Mouse (Mus musculus) midbrain, embryonic 14.5 days (tissue): ENCODE data around the gene Shbg. TPM values are rescaled to one million over a fixed set of nuclear protein-coding genes. Genes with fewer than 3 reads are reported as not detected.
"Not testable (repeated sequence)": the region's sequence is repeated elsewhere in the genome, so short reads cannot be mapped to it uniquely, and the experiment has no call there.

Experiments used
- ATAC-seq: fragments of 200-750 bp; cut with Nextera tagmentation; 2 replicates; pipeline ENCODE4 v1.8.0; 2017; ENCODE audit warnings: moderate number of reproducible peaks, moderate library complexity; ENCODE audit not compliant: low FRiP score, low TSS enrichment
- DNase-seq: peaks from one replicate; pipeline ENCODE4 v3.0.0-alpha.2; 2015
- H3K27ac ChIP-seq: fragments of 300-500 bp; sonication (generic); replicated peaks from 2 replicates; pipeline ENCODE4 v1.5.1; 2014; ENCODE audit warnings: mild to moderate bottlenecking, low read depth, low read length, moderate library complexity
- H3K27me3 ChIP-seq: fragments of 300-500 bp; sonication (generic); 2 replicates; pipeline ENCODE4 v1.6.1; 2014; ENCODE audit warnings: low read length, control low read depth, mixed read lengths; ENCODE audit not compliant: control insufficient read depth, insufficient read depth
- H3K36me3 ChIP-seq: fragments of 300-500 bp; sonication (generic); 2 replicates; pipeline ENCODE4 v1.6.1; 2014; ENCODE audit warnings: low read length, control low read depth; ENCODE audit not compliant: control insufficient read depth, insufficient read depth
- H3K4me1 ChIP-seq: fragments of 300-500 bp; sonication (generic); 2 replicates; pipeline ENCODE4 v1.6.1; 2014; ENCODE audit warnings: mild to moderate bottlenecking, antibody characterized with exemption, low read length, control low read depth; ENCODE audit not compliant: control insufficient read depth, insufficient read depth
- H3K4me2 ChIP-seq: fragments of 300-500 bp; sonication (generic); 2 replicates; pipeline ENCODE4 v1.6.1; 2014; ENCODE audit warnings: mild to moderate bottlenecking, low read length, moderate library complexity
- H3K4me3 ChIP-seq: fragments of 300-500 bp; sonication (generic); replicated peaks from 2 replicates; pipeline ENCODE4 v1.5.1; 2014; ENCODE audit warnings: low read depth, low read length
- H3K9ac ChIP-seq: fragments of 300-500 bp; sonication (generic); replicated peaks from 2 replicates; pipeline ENCODE4 v1.6.1; 2014; ENCODE audit warnings: mild to moderate bottlenecking, low read length, moderate library complexity
- H3K9me3 ChIP-seq: fragments of 300-500 bp; sonication (generic); 2 replicates; pipeline ENCODE4 v1.6.1; 2016; ENCODE audit warnings: low read length, control low read depth, mixed read lengths; ENCODE audit not compliant: control insufficient read depth
- WGBS: fragments of 180-500 bp; shearing (Covaris S2); extraction: QIAGEN DNeasy Blood & Tissue Kit; methylation state at CpG from one replicate; pipeline ENCODE4 v1.1.7; 2014; 5-methylcytosine and 5-hydroxymethylcytosine counted together
- polyA plus RNA-seq: library from polyadenylated mRNA; unstranded; fragments of >200 nt; fragmentation: Nextera tagmentation; extraction: Ambion mirVana; gene quantifications from 2 replicates; pipeline ENCODE4 v1.2.1, GENCODE M21; 2014

The Shbg gene
- polyA plus RNA-seq, 1 experiment from 2014 or later, result not detected

DNA sequence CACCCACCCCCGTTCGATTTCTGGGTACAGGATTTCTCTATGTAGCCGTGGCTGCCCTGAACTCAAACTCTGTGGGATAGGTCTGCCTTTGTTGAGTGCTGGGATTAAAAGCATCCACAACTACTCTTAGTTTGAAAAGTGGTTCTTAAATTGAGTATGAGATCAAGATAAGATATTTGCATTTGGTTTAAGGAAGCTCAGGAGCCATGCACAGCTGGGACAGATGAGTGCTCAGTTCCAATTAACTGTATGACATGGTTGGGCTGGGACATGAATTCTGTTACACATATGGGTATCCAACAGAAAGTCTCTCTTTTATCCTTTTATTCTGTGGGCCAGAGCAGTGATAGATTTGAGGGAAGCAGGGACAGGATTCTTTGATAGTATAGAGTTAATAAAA lies 17.8 kb upstream of the Shbg start:
- Histone ChIP-seq H3K27me3 (no peaks in the 10 kb centered on the region), H3K4me2 (peak overlapping the region; percentile 57), H3K9ac (0 out of 2 replicates have a peak overlapping the region, but pooled peaks have one; percentile 16), H3K4me1 (peaks cover 23% of the 10 kb centered on the region), H3K9me3 (no peaks in the 10 kb centered on the region), H3K4me3 (no peak overlapping the region), H3K27ac (no peak overlapping the region), H3K36me3 (peaks cover 25% of the 10 kb centered on the region)
- 88% methylated on average over 3 of the region's 3 CpGs for WGBS
- no peak for DNase-seq
- no peak for ATAC-seq

DNA sequence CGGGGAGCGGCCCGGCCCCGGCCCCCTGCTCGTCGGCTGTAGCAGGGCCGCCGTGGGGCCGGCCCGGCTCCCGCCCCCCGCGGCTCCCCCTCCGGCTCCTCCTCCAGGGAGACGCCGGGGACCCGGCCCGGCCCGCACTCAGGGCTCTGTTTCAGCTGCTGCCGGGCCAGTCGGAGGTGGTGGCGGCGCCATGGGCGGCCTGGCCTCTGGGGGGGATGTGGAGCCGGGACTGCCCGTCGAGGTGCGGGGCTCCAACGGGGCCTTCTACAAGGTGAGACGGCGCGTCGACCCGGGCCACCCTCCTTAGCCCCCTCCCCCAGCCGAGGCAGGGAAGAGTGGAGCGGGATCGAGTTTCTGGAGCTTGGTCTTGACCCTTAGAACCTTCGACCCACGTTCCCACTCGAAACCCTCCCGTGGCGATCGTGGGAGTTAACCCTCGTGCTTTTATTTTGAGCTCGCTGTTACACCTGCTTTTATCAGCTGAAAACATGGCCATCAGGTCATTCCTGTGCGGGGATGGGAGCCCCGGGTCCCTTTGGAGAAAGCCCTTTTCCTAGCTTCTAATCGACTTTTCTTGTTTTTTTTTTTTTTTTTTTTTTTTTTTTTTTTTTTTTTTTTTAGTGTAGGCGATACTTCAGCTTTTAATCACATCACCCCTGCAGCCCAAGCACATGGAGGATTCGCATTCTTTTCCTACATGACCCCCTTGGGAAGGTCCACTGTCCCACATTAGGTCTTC lies 15.6 kb upstream of the Shbg start:
- Histone ChIP-seq H3K27ac (peak overlapping the region; percentile 96), H3K27me3 (no peaks in the 10 kb centered on the region), H3K9ac (peak overlapping the region; percentile 94), H3K36me3 (peaks cover 11% of the 10 kb centered on the region; the same call in 1 of the 2 replicates), H3K4me2 (peak overlapping the region; percentile 57), H3K4me1 (peaks cover 23% of the 10 kb centered on the region), H3K4me3 (peak overlapping the region; percentile 99), H3K9me3 (no peaks in the 10 kb centered on the region)
- WGBS, result under 1% methylated on average over 47 of the region's 50 CpGs
- no peak for DNase-seq
- ATAC-seq, result peak; percentile 66

DNA sequence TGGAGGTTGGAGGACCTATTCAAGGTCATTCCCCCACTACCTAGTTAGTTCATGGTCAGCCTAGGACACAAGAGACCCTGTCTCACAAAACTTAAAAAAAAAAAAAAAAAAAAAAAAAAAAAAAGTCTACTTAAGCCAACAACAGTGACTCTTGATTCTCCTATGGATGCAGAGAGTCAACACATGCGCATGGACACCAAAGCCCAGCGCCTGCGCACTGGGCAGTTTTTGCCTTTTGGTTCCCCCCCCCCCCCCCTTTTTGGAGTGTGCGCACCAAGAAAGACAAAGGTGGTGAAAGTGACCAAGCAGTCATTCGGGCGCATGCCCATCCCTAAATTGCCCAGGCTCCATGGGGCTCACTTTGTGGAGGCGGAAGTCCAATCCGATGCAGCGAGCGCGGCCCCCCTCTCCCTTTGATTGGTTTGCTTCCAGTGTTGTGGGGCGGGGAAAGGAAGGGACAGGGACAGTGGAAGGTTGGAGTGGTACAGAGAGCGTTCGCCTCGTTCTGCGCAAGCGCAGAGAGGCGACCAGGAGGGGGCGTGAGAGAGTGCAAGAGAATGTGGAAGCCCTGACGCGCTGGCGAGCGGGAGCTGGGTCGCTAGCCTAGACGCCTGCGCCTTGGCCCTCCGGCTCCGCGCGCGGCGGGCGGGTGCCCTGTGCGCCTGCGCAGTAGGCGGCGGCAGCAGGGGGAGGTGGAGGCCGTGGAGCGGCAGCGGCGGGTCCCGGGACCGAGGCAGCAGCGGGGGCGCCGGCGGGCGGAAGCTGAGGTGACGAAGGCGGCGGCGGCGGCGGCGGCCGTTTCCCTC lies 14.8 kb upstream of the Shbg start, which contains the start of gene Fxr2:
TSS of gene Fxr2 (plus strand) at position 707 of the 806 bp plus-strand sequence.
- peak within 1 kb of the TSS; percentile 57 for H3K4me2 ChIP-seq
- peak; percentile 100 for DNase-seq
- ATAC-seq, result peak; percentile 98
- H3K4me1 ChIP-seq, result peaks cover 23% of the 10 kb centered on the region
- peaks cover 3% of the 10 kb centered on the region; the same call in 1 of the 2 replicates for H3K36me3 ChIP-seq
- peak within 1 kb of the TSS; percentile 96 for H3K27ac ChIP-seq
- no peaks in the 10 kb centered on the region for H3K9me3 ChIP-seq
- under 1% methylated on average over 51 of the region's 56 CpGs for WGBS
- peak within 1 kb of the TSS; percentile 99 for H3K4me3 ChIP-seq
- no peaks in the 10 kb centered on the region for H3K27me3 ChIP-seq
- H3K9ac ChIP-seq, result peak within 1 kb of the TSS; percentile 94

DNA sequence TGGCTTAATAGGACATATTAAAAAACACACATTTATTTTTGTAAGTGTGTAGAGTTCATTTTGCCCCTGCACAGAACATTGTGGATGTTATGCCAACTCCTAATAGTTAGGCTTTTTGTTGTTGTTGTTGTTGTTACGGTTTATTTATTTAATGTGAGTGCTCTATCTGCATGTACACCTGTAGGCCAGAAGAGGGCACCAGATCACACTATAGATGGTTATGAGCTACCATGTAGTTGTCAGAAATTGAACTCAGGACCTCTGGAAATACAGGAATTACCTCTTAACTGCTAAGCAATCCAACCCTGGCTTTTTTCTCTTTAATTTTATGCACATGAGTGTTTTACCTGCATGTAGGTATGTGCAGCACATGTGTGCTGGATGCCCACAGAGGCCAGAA lies 12.1 kb upstream of the Shbg start:
- Histone ChIP-seq H3K9ac (no peak overlapping the region), H3K36me3 (no peaks in the 10 kb centered on the region), H3K4me3 (no peak overlapping the region), H3K4me2 (no peak overlapping the region), H3K27me3 (no peaks in the 10 kb centered on the region), H3K4me1 (peaks cover 14% of the 10 kb centered on the region), H3K27ac (no peak overlapping the region), H3K9me3 (no peaks in the 10 kb centered on the region)
- no peak for ATAC-seq
- WGBS, result 71% methylated on average over 1 of the region's 1 CpGs
- peak; percentile 36 for DNase-seq

DNA sequence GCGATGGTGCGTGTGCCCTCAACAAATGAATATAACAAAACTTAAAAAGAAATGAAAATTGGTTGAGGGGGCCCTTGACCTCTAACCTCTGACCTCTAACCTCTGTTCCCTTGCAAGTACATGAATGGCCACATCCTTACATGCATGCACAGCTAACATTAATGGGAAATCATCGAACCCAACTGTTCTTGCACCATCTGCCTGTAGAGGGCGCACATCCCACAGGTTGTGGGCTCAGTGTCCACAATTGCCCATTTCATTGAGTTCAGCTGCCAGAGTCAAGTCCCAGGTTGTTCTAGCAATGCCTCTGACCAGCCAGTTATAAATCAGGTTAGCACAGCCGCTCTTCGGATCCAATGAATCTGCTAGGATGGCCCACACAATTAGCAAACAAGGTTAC lies 10.6 kb upstream of the Shbg start:
- H3K4me1 ChIP-seq, result peaks cover 3% of the 10 kb centered on the region; the same call in 1 of the 2 replicates
- H3K9ac ChIP-seq, result no peak overlapping the region
- DNase-seq (peak; percentile 90), ATAC-seq (no peak)
- H3K9me3 ChIP-seq, result no peaks in the 10 kb centered on the region
- no peaks in the 10 kb centered on the region for H3K27me3 ChIP-seq
- no peaks in the 10 kb centered on the region for H3K36me3 ChIP-seq
- WGBS, result 37% methylated on average over 6 of the region's 6 CpGs
- no peak overlapping the region for H3K4me3 ChIP-seq
- H3K4me2 ChIP-seq, result no peak overlapping the region
- no peak overlapping the region for H3K27ac ChIP-seq

DNA sequence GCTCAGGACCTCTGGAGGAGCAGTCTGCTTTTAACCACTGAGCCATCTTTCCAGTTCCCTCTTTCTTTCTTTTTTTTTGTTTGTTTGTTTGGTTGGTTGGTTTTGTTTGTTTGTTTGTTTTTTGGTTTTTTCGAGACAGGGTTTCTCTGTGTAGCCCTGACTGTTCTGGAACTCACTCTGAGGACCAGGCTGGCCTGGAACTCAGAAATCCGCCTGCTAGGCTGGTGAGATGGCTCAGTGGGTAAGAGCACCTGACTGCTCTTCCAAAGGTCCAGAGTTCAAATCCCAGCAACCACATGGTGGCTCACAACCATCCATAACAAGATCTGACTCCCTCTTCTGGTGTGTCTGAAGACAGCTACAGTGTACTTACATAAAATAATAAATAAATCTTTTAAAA lies 6.6 kb upstream of the Shbg start:
- not testable (repeated sequence) for H3K36me3 ChIP-seq, ATAC-seq, H3K4me2 ChIP-seq, H3K27ac ChIP-seq, DNase-seq, H3K9me3 ChIP-seq, H3K9ac ChIP-seq, H3K4me3 ChIP-seq, H3K27me3 ChIP-seq
- peaks cover 18% of the 10 kb centered on the region for H3K4me1 ChIP-seq
- 80% methylated on average over 2 of the region's 2 CpGs for WGBS

DNA sequence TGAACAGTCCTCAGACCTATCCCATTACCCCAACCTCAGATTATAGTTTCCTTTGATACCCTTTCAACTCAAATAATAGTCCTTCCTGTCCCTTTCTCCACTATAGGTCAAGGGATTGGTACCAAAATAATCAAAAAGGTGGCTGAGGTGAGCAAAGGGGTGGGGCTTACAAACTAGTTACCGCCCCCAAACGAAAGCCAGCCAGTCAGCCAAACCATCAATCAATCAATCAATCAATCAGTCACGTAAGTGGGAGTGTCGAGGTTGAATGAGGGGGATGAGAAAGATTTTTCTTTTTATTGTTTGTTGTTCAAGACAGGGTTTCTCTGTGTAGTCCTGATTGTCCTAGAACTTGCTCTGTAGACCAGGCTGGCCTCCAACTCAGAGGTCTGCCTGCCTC lies 5.3 kb upstream of the Shbg start:
- no peaks in the 10 kb centered on the region for H3K9me3 ChIP-seq
- WGBS, result 76% methylated on average over 4 of the region's 4 CpGs
- H3K4me1 ChIP-seq, result peaks cover 18% of the 10 kb centered on the region
- no peak overlapping the region for H3K27ac ChIP-seq
- peak overlapping the region; percentile 42; the same call in 1 of the 2 replicates for H3K4me3 ChIP-seq
- no peaks in the 10 kb centered on the region for H3K27me3 ChIP-seq
- no peak for ATAC-seq
- DNase-seq, result no peak
- peak overlapping the region; percentile 62 for H3K9ac ChIP-seq
- H3K36me3 ChIP-seq, result no peaks in the 10 kb centered on the region
- H3K4me2 ChIP-seq, result peak overlapping the region; percentile 81

DNA sequence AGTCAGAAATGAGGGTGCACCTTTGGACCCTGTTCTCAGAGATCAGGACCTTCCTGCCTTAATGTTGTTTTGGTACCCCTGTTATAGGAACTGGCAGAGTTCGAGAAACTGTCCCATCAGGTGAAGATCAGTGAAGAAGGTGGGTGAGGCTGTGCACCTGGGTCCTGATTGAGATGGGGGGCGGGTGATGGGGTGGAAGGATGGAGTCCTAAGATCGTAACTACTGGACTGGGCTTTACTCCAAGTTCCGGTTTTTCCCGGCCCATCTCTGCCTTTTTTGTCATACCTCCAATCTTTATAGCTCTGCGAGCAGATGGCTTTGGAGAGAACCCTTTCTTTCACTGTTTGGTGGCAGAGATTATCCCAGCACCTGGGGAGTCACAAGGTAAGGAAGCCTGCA lies 4.7 kb upstream of the Shbg start:
- DNase-seq, result peak; percentile 12

More for the DNA sequence above, 4.7 kb upstream of the Shbg start:
- H3K9ac ChIP-seq, result peak overlapping the region; percentile 62
- H3K4me1 ChIP-seq, result peaks cover 18% of the 10 kb centered on the region
- ATAC-seq, result no peak; the same call in 1 of the 2 replicates
- no peaks in the 10 kb centered on the region for H3K36me3 ChIP-seq
- peak overlapping the region; percentile 74 for H3K27ac ChIP-seq
- peak overlapping the region; percentile 42 for H3K4me3 ChIP-seq
- WGBS, result 44% methylated on average over 6 of the region's 6 CpGs
- no peaks in the 10 kb centered on the region for H3K27me3 ChIP-seq
- H3K4me2 ChIP-seq, result peak overlapping the region; percentile 81
- H3K9me3 ChIP-seq, result no peaks in the 10 kb centered on the region
